In genomic region chr17:88067202-88067901, GRCm38 (mm10) we compare ENCODE assay signal across 9 mouse cellular contexts. TPM values are rescaled to one million over a fixed set of nuclear protein-coding genes. Genes with fewer than 3 reads are reported as not detected.
DNase-seq lines count a peak whose midpoint lies in the region; ATAC-seq and TF ChIP-seq lines count a peak whose summit lies in the region.
"Had no signal": no experiment of that assay in that cellular context is flagged by ENCODE, and none has a peak within 500 bp of the region (broad histone marks: within the 10 kb centered on the region; RNA-seq: fewer than 3 reads in every experiment).

No protein-coding gene starts in this region.

- no peak overlapping the region for H3K9ac ChIP-seq in kidney, postnatal 0 days (ENCODE audit: low read depth, low read length)
- H3K9ac ChIP-seq in midbrain, embryonic 12.5 days (replicated peaks), result no peak overlapping the region

- peak overlapping the region; percentile 71 for H3K4me2 ChIP-seq in kidney, postnatal 0 days (ENCODE audit: low read length)
- peak overlapping the region; percentile 55; the same call in 1 of the 2 replicates for H3K4me2 ChIP-seq in midbrain, embryonic 12.5 days (replicated peaks)

- H3K36me3 ChIP-seq in kidney, postnatal 0 days (ENCODE audit: insufficient read depth, low read length), result no peaks in the 10 kb centered on the region
- H3K36me3 ChIP-seq in hindbrain, embryonic 10.5 days, result no peaks in the 10 kb centered on the region
- H3K36me3 ChIP-seq in midbrain, embryonic 12.5 days, result no peaks in the 10 kb centered on the region

- H3K4me1 ChIP-seq in kidney, postnatal 0 days (replicated peaks; ENCODE audit: insufficient read depth, low read length), result no peaks in the 10 kb centered on the region
- peaks cover 14% of the 10 kb centered on the region for H3K4me1 ChIP-seq in hindbrain, embryonic 10.5 days (replicated peaks)
- peaks cover 11% of the 10 kb centered on the region for H3K4me1 ChIP-seq in midbrain, embryonic 12.5 days

- ATAC-seq in kidney, postnatal 0 days (replicated peaks; ENCODE audit: low FRiP score, low read depth), result no peak
- ATAC-seq in midbrain, embryonic 12.5 days (ENCODE audit: low FRiP score, low read depth), result no peak
- ATAC-seq in megakaryocyte-erythroid progenitor cell, adult 5-6 weeks (replicated peaks; ENCODE audit: low FRiP score, low TSS enrichment, poor library complexity, severe bottlenecking), result no peak

- no peak overlapping the region for H3K27ac ChIP-seq in kidney, postnatal 0 days
- H3K27ac ChIP-seq in hindbrain, embryonic 10.5 days, result no peak overlapping the region
- no peak overlapping the region for H3K27ac ChIP-seq in midbrain, embryonic 12.5 days (replicated peaks)

- no peak overlapping the region; the same call in 1 of the 2 replicates for H3K4me3 ChIP-seq in kidney, postnatal 0 days (replicated peaks; ENCODE audit: low read depth, low read length)
- peak overlapping the region; percentile 100 for H3K4me3 ChIP-seq in hindbrain, embryonic 10.5 days
- H3K4me3 ChIP-seq in midbrain, embryonic 12.5 days, result peak overlapping the region; percentile 99; the same call in 1 of the 2 replicates

- 61% methylated on average over 4 of the region's 4 CpGs for WGBS in kidney, postnatal 0 days
- WGBS in hindbrain, embryonic 10.5 days, result 83% methylated on average over 4 of the region's 4 CpGs
- 76% methylated on average over 4 of the region's 4 CpGs for WGBS in midbrain, embryonic 12.5 days

- no peaks in the 10 kb centered on the region for H3K9me3 ChIP-seq in kidney, postnatal 0 days (replicated peaks; ENCODE audit: low read length)
- no peaks in the 10 kb centered on the region for H3K9me3 ChIP-seq in hindbrain, embryonic 10.5 days
- H3K9me3 ChIP-seq in midbrain, embryonic 12.5 days, result no peaks in the 10 kb centered on the region

- DNase-seq in kidney, postnatal 0 days (ENCODE audit: low spot score), result no peak
- no peak for DNase-seq in kidney, adult 11 months
- peak; percentile 10 for DNase-seq in MN1 (ENCODE audit: low spot score)
- no peak for DNase-seq in hindbrain, embryonic 10.5 days (ENCODE audit: low spot score)
- DNase-seq in ovary, adult 18-20 months (ENCODE audit: low spot score), result no peak
- no peak for DNase-seq in ovary, postnatal 10 days (ENCODE audit: low spot score)
- DNase-seq: cerebellum, adult 11 months had no signal

- H3K27me3 ChIP-seq in kidney, postnatal 0 days (ENCODE audit: insufficient read depth, low read length), result no peaks in the 10 kb centered on the region
- no peaks in the 10 kb centered on the region for H3K27me3 ChIP-seq in hindbrain, embryonic 10.5 days (ENCODE audit: insufficient read depth, poor library complexity, severe bottlenecking)
- no peaks in the 10 kb centered on the region for H3K27me3 ChIP-seq in midbrain, embryonic 12.5 days

- peak; percentile 38; the same call in 1 of the 2 replicates for TF ChIP-seq CTCF in kidney, postnatal 0 days (IDR thresholded peaks at IDR 0.05; ENCODE audit: low read depth)

RNA-seq across cellular contexts. Expression of gene Fbxo11, which starts 2.3 kb away (rescaled TPM):
- polyA plus RNA-seq in kidney, postnatal 0 days (2015; fragmentation: Nextera tagmentation; extraction: Ambion mirVana), result 15.3 and 16.2 TPM in 2 replicates
- polyA plus RNA-seq in hindbrain, embryonic 10.5 days (2016; fragmentation: Nextera tagmentation; extraction: Ambion mirVana), result 18.2 and 21.6 TPM in 2 replicates
- 33.0 and 35.0 TPM in 2 replicates for polyA plus RNA-seq in midbrain, embryonic 12.5 days (2016; fragmentation: Nextera tagmentation; extraction: Ambion mirVana)
- total RNA-seq in megakaryocyte-erythroid progenitor cell, adult 5-6 weeks (2014; fragmentation: Nextera tagmentation), result 16.9 and 21.7 TPM in 2 replicates
- 21.2 and 24.3 TPM in 2 replicates for total RNA-seq in megakaryocyte-erythroid progenitor cell, adult 5-6 weeks (2017)
